Mouse (Mus musculus): ENCODE results near the gene Slc9a3.

The Slc9a3 gene

GRCm38 (mm10) chr13:74121141-74121602, at the start of gene Slc9a3:
Gene Slc9a3, plus strand, starts transcription at chr13:74121457.
- in situ Hi-C loops (cut with MboI; ENCODE audit: unreplicated experiment in 2 of 2): no loop called here

DNA sequence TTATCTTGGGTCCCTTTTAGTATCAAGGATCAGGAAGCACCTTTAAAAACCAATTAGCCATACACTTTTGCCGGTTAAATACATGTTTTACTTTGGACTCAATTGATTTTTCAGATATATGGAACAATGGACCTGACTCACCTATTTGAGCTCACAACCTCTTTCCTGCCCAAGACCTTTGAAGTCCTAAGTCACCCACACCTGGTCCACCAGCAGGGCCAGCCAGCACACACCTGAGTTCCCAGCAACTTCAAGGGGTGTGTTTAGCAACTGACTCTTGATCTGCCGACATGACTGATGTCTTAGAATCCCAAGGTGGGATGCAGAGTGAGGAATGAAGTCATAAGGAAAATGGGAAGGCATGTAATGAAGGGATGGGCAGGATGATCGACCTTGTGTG, 49.5 kb upstream of the Slc9a3 start:
- in situ Hi-C loops (cut with MboI; ENCODE audit: unreplicated experiment in 2 of 2): no loop called here

GRCm38 (mm10) chr13:74073369-74073768, 47.9 kb upstream of the Slc9a3 start:
- in situ Hi-C loops (cut with MboI; ENCODE audit: unreplicated experiment in 2 of 2): no loop called here

- in situ Hi-C loops (cut with MboI; ENCODE audit: unreplicated experiment in 2 of 2): loop anchor here (10.0 to 25.0 kb wide), 2 partner anchors 115 to 422 kb away; no protein-coding TSS in a partner anchor
These were observed 31.0 kb upstream of the Slc9a3 start for GRCm38 (mm10) chr13:74090265-74090664.

DNA sequence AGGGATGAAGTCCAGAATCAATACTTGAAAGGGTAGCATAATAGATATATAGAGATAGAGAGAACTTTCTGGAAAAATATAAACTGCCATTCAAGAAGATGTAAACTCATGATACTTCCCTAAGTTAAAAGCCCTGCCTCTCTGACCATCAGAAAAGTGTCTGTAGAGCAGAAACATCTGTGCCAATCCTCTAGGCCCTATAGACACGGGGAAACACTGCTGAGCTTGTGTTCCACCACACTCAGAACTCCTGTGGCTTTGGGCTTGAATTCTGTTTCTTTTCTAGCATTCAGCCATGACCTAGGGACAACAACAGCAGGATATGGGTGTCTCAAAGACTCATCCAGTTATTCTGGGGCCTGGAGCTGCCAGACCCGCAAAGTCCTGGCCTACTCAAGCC, 25.3 kb upstream of the Slc9a3 start:
- in situ Hi-C loops (cut with MboI; ENCODE audit: unreplicated experiment in 2 of 2): loop anchor here (5.0 to 25.0 kb wide), 4 partner anchors 121 to 416 kb away; no protein-coding TSS in a partner anchor

DNA sequence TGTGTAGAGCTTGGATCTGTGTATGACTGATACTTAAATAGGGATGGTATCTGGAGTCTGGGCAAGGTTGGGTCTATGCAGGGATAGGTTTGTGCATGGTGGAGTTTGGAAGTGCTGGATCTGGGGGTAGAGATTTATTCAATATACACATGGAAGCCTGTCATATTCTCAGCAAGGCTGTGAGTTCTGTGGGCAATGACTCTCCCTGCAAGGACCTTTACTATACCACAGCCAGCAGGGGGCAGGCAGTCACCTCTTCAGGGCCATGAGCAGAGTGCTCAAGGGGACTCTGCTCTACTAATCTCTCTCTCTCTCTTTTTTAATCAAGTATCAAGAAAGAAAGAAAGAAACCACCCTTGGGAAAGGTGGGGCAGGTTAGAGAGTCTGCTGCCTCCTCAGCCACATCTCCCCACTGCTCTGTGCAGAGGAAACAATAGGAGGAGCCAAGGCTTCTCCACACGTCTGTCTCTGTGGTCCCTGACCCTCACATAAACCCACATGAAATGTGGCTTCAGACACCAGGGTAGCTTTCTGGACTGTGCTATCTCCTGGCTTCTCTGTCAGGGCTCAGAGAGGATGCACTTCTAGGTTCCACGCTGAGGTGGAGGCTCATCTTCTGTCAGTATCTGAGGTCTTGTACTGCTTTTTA, 24.4 kb upstream of the Slc9a3 start:
- in situ Hi-C loops (cut with MboI; ENCODE audit: unreplicated experiment in 2 of 2): loop anchor here (5.0 to 25.0 kb wide), 4 partner anchors 122 to 415 kb away; no protein-coding TSS in a partner anchor

GRCm38 (mm10) chr13:74098913-74099312, 22.3 kb upstream of the Slc9a3 start:
- in situ Hi-C loops (cut with MboI; ENCODE audit: unreplicated experiment in 2 of 2): loop anchor here (5.0 to 25.0 kb wide), 4 partner anchors 124 to 413 kb away; no protein-coding TSS in a partner anchor

DNA sequence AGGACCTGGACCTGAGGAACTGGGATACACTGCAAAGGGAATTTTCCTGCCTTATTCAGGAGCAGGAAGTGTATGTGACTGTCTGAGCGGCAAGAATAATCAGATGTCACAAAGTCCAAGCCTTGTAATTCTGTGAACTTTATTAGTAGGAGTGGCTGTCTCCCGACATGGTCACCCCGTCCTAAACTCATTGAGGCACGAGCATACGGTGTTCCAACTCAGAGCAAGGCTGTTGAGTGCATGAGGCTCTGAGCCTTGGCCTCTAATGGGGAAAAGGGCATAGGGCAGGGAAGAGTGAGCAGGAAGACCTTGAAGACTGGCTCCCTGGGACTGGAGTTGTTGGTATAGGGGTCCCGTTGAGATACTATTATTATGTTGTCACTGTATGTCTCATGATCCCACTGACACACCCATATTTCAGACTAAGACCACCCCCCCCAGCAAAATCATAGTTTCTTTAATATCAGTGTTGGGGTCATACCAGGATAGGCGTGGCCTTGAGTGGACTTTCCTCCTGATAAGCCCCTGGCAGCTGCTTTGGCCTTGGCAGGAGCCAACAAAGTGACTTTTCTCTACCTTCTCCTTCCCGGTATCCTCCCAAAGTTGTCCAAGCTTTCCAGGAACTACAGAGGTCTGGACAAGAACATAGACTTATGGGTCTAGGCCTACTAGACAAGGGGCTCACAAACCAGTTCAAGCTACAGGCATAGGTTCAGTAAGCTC, 19.0 kb upstream of the Slc9a3 start:
- in situ Hi-C loops (cut with MboI; ENCODE audit: unreplicated experiment in 2 of 2): loop anchor here in 1 of 2 experiments (5.0 kb wide), 1 partner anchor 95 kb away; no protein-coding TSS in a partner anchor

DNA sequence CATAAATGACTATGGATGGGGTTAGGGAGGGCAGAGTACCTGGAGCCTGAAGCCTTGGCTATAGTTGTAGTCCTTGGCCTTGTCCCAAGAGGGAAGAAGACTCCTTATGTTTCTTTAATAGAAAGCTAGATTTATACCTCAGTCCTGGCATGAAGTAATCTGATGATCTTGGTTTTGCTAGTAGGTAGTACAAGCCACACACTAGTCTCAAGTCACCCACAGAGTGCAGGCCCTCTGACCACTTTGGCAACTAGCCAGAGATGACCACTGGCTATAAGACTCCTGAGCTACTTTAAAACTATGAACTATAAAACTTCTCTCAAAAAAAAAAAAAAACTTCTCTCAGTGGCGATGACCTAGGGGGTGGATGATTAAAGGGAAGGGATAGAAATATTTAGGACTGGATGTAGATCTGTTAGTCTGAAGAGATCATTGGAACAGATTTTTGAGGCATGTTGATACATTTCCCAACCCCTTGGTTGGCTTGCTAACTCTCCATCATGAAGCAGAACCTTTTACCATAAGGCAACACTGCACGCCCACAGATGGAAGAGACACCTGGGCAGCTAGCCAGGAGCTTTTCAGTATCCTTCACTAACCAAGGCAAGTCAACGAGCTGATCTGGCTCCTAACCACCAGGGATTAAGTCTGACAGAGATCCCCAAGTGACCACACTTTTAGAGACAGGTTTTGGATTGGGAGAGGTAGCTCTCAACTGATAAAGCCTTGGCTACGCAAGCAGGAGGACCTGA, 18.2 kb upstream of the Slc9a3 start:
- in situ Hi-C loops (cut with MboI; ENCODE audit: unreplicated experiment in 2 of 2): loop anchor here in 1 of 2 experiments (5.0 kb wide), 1 partner anchor 94 kb away; no protein-coding TSS in a partner anchor

DNA sequence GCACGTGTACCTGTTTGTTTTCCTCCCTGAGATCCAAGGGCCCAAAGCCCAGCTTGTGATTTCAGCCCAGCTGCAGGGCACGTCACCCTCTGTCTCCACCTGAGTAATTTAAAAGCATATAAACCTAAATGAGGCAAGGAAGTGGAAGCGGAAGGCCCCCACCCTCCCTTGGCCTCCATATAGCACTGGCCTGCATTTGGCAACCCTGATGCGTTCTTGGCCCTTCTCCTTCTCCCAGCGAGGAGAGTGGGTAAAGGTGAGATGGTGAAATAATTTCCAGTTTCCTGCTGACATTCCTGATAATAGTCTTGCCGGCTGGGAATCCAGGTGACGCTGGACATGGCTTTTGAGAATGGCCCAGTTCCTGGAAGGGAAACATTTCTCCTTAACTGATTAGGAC, 16.8 kb upstream of the Slc9a3 start:
- in situ Hi-C loops (cut with MboI; ENCODE audit: unreplicated experiment in 2 of 2): loop anchor here in 1 of 2 experiments (5.0 kb wide), 1 partner anchor 93 kb away; no protein-coding TSS in a partner anchor

DNA sequence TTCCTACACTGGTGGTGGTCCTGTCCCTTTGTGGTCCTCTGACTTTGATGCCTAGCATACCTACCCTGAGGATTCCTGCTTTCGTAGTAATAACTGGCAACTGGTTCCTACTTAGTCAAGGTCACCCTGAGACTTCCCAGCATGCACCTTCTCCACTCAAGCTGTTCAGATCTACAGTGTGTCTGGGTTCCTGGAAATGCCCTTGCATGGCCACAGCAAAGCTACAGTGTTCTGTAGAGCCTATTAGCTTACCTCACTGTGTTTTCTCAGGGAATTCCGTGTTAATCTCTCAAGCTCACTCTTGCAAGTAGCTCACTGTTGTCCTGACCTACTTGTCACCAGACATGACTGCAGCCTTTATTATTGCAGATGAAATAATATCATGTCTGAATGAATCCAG, 13.8 kb upstream of the Slc9a3 start:
- in situ Hi-C loops (cut with MboI; ENCODE audit: unreplicated experiment in 2 of 2): no loop called here

GRCm38 (mm10) chr13:74112593-74112992, 8.7 kb upstream of the Slc9a3 start:
- in situ Hi-C loops (cut with MboI; ENCODE audit: unreplicated experiment in 2 of 2): no loop called here

DNA sequence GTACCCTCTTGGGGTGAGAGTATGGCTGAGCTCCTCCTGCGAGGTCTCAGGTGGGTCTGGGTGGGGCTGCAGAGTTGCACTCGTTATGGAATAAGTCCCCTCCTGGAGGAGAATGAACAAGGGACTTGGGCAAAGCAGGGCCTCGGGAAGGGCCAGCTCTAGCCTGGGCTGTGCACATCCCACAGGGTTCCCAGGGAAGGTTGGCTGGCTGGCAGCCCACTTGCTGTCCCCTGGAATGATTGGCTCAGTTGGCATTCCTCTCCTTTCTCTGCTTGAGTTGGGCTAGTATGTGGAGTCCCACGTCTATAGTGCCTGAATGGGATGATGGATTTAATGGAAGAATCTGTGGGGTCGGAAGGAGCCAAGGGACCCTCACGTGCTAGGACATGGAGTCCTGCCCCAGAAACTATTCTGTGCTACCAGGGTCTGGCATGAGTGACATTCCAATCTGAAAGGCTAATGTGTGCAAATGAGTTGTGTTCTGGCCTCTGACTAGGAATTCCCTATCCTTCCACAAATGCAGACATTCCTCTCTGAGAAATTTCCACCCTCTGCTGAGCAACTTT, 7.5 kb upstream of the Slc9a3 start:
- in situ Hi-C loops (cut with MboI; ENCODE audit: unreplicated experiment in 2 of 2): no loop called here

DNA sequence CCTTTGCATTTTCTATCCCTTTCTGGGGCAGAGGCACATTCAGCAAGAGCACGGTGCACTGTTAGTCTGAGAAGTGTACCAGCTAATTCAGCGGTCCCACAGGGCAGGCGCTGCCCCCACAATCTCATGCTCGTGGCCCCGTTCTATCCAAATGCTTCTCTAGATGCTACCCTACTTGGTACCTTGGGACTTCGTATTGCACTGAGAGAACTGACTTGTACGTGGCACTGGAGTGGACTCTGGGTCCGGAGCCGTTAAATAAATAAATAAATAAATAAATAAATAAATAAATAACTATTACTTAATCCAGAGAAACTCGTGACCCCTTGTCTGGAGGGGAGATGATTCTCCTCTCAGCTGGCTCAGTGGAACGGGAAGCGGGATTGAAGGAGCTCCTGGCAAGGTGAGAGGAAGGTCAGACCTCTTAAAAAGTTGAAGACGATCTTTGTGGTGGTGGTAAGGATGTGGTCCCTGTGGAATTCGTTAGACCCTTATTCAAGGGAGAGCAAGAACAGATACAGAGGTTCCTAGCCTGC, 606 bp downstream of the Slc9a3 start:
- in situ Hi-C loops (cut with MboI; ENCODE audit: unreplicated experiment in 2 of 2): no loop called here

DNA sequence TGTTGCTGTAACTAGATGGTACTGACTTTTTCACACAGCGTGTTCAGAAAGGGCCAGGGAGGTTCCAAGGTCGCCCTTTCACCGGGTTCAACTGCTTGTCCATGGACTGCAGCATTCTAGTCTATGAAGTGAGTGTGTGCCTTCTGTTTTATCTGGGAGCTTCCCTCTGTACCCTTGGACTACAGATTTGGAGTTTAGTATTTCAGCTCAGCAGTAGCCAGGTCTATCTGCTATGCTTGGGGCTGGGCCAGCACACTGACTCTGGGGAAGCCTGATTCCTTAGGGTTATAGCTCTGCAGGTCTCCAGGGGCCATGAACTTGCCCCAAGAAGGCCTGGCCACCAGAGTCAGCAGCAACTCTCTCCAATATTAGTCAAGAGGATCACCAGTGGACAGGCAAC, 1.4 kb downstream of the Slc9a3 start:
- in situ Hi-C loops (cut with MboI; ENCODE audit: unreplicated experiment in 2 of 2): no loop called here

- in situ Hi-C loops (cut with MboI; ENCODE audit: unreplicated experiment in 2 of 2): no loop called here
These were observed 6.3 kb downstream of the Slc9a3 start for GRCm38 (mm10) chr13:74127571-74127970.

- in situ Hi-C loops (cut with MboI; ENCODE audit: unreplicated experiment in 2 of 2): no loop called here
These were observed 8.7 kb downstream of the Slc9a3 start for GRCm38 (mm10) chr13:74129909-74130308.

- in situ Hi-C loops (cut with MboI; ENCODE audit: unreplicated experiment in 2 of 2): no loop called here
These were observed 17.8 kb downstream of the Slc9a3 start for GRCm38 (mm10) chr13:74138906-74139647.

- in situ Hi-C loops (cut with MboI; ENCODE audit: unreplicated experiment in 2 of 2): no loop called here
These were observed 19.5 kb downstream of the Slc9a3 start for GRCm38 (mm10) chr13:74140793-74141192.

GRCm38 (mm10) chr13:74143282-74143681, 22.0 kb downstream of the Slc9a3 start:
- in situ Hi-C loops (cut with MboI; ENCODE audit: unreplicated experiment in 2 of 2): no loop called here
